Mouse (Mus musculus) MEL (cell line): ENCODE data around the gene Plxnb1.

Experiments
- CTCF ChIP-seq, 3 experiments: IDR thresholded peaks in 2 of 3; conservative IDR thresholded peaks in 1 of 3; 2 replicates each; pipeline ENCODE4 v1.5.1; 2011 to 2012; ENCODE audit warnings: low read length in 3 of 3, low read depth in 2 of 3, mild to moderate bottlenecking in 2 of 3, improper control_type of control experiment in 1 of 3, inconsistent platforms in 1 of 3, mixed read lengths in 1 of 3, moderate library complexity in 1 of 3; ENCODE audit not compliant: control insufficient read depth in 1 of 3, insufficient read depth in 1 of 3, poor library complexity in 1 of 3, severe bottlenecking in 1 of 3
- E2F4 ChIP-seq: IDR thresholded peaks from 2 replicates; pipeline ENCODE4 v1.6.1; 2011; ENCODE audit warnings: low read depth, low read length, improper control_type of control experiment, borderline replicate concordance
- EP300 ChIP-seq, 2 experiments: IDR thresholded peaks; 2 replicates each; pipeline ENCODE4 v1.6.1; 2011; ENCODE audit warnings: improper control_type of control experiment in 2 of 2, low read length in 2 of 2, low read depth in 1 of 2, mild to moderate bottlenecking in 1 of 2
- GABPA ChIP-seq: IDR thresholded peaks from 2 replicates; pipeline ENCODE4 v1.6.1; 2012; ENCODE audit warnings: low read depth, mild to moderate bottlenecking, inconsistent platforms, low read length, improper control_type of control experiment, moderate library complexity
- GATA1 ChIP-seq: IDR thresholded peaks from 2 replicates; pipeline ENCODE4 v1.6.1; 2011; ENCODE audit warnings: low read depth, low read length, improper control_type of control experiment
- HCFC1 ChIP-seq: IDR thresholded peaks from 2 replicates; pipeline ENCODE4 v1.6.1; 2012; ENCODE audit warnings: low read depth, mild to moderate bottlenecking, inconsistent platforms, low read length, improper control_type of control experiment, moderate library complexity
- MAFK ChIP-seq: IDR thresholded peaks from 2 replicates; pipeline ENCODE4 v1.6.1; 2011; ENCODE audit warnings: low read depth, mild to moderate bottlenecking, low read length, improper control_type of control experiment, borderline replicate concordance
- MXI1 ChIP-seq: IDR thresholded peaks from 2 replicates; pipeline ENCODE4 v1.6.1; 2011; ENCODE audit warnings: mild to moderate bottlenecking, low read depth, low read length, improper control_type of control experiment
- MYB ChIP-seq: IDR thresholded peaks from 2 replicates; pipeline ENCODE4 v1.6.1; 2011; ENCODE audit warnings: mild to moderate bottlenecking, low read depth, low read length, improper control_type of control experiment
- POLR2A ChIP-seq, 2 experiments: IDR thresholded peaks; 2 replicates each; pipeline ENCODE4 v1.6.1; 2011 to 2012; ENCODE audit warnings: low read length in 2 of 2, mild to moderate bottlenecking in 2 of 2, control low read depth in 1 of 2, improper control_type of control experiment in 1 of 2, low read depth in 1 of 2, moderate library complexity in 1 of 2; ENCODE audit not compliant: control insufficient read depth in 1 of 2, insufficient read depth in 1 of 2, poor library complexity in 1 of 2
- POLR2AphosphoS2 ChIP-seq: IDR thresholded peaks from 2 replicates; pipeline ENCODE4 v1.6.1; 2011; ENCODE audit warnings: low read length, improper control_type of control experiment
- POLR2AphosphoS5 ChIP-seq: IDR thresholded peaks from 2 replicates; pipeline ENCODE4 v1.6.1; 2012; ENCODE audit warnings: low read depth, borderline replicate concordance, mild to moderate bottlenecking, inconsistent platforms, low read length, moderate library complexity, mixed read lengths
- SIN3A ChIP-seq: IDR thresholded peaks from 2 replicates; pipeline ENCODE4 v1.6.1; 2012; ENCODE audit warnings: low read length, improper control_type of control experiment, inconsistent platforms
- TBP ChIP-seq: IDR thresholded peaks from 2 replicates; pipeline ENCODE4 v1.8.0; 2011; ENCODE audit warnings: low read depth, low read length, improper control_type of control experiment

GRCm38 (mm10) chr9:109111101-109111500, 15.9 kb downstream of the Plxnb1 start:
- TF ChIP-seq GATA1: no peak
- no peak for TF ChIP-seq POLR2AphosphoS5
- no peak for TF ChIP-seq GABPA
- no peak for TF ChIP-seq TBP
- TF ChIP-seq E2F4: no peak
- no peak for TF ChIP-seq EP300 (IDR thresholded peaks at IDR 0.05; ENCODE audit: low read depth in 1 of 2, low read length in 2 of 2)
- no peak for TF ChIP-seq CTCF (IDR thresholded peaks at IDR 0.05 in 2 of 3, conservative IDR thresholded peaks at IDR 0.05 in 1 of 3; ENCODE audit: control insufficient read depth in 1 of 3, insufficient read depth in 1 of 3, low read depth in 2 of 3, low read length in 3 of 3, poor library complexity in 1 of 3, severe bottlenecking in 1 of 3)
- no peak for TF ChIP-seq MYB
- TF ChIP-seq HCFC1: no peak
- TF ChIP-seq MXI1: no peak
- TF ChIP-seq POLR2A (IDR thresholded peaks at IDR 0.05; ENCODE audit: control insufficient read depth in 1 of 2, insufficient read depth in 1 of 2, low read depth in 1 of 2, low read length in 2 of 2, poor library complexity in 1 of 2): no peak
- TF ChIP-seq MAFK: no peak
- TF ChIP-seq SIN3A: no peak
- TF ChIP-seq POLR2AphosphoS2: no peak
